Mouse (Mus musculus): ENCODE results near the gene Map2k5. TPM values are rescaled to one million over a fixed set of nuclear protein-coding genes. Genes with fewer than 3 reads are reported as not detected.

Map2k5 gene
- polyA plus RNA-seq, 1 experiment from 2014 or later: 37.2 TPM

GRCm38 (mm10) chr9:63294846-63295245 is 82.9 kb downstream of the Map2k5 start:
- no peak overlapping the region for H3K4me3 ChIP-seq
- H3K27ac ChIP-seq: no peak overlapping the region
- H3K9me3 ChIP-seq: peaks cover 3% of the 10 kb centered on the region; the same call in 1 of the 2 replicates
- peaks cover 28% of the 10 kb centered on the region for H3K36me3 ChIP-seq
- H3K9ac ChIP-seq: no peak overlapping the region
- no peak for ATAC-seq (ENCODE audit: low FRiP score, low read depth)
- peaks cover 31% of the 10 kb centered on the region for H3K4me1 ChIP-seq
- 57% methylated on average over 6 of the region's 6 CpGs for WGBS
- no peak overlapping the region for H3K4me2 ChIP-seq (replicated peaks)
- no peaks in the 10 kb centered on the region for H3K27me3 ChIP-seq

DNA sequence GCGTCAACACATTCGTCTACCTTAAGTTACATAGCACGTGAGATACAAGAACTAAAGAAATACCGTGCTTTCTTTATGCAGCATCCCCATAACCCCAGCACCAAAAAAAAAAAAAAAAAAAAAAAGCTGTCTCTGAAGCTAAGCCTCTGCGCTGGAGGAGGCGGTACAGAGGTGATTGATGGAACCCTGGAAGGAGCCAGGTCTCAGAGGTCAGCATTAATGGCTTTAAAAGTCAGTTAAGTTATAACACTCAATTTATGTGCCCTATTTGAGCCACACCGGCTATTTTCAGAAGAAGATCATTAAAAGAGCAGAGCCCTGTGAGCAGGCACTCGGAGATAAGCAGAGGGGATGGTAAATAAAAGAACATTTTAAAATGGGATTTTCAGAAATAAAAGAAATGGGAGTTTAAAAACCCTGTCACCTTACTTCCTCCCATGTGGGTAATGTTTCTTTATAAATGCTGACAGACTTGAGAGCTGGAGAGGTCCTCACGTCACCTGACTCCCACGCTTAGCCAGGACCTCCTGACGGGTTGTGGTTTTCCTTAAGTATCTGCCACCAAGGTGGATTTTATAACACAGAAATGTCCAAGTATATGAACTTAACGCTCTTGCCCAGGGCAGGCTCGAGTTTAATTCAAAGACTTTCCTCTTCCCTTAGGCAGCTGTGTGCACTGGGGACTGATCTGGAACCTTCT is 83.8 kb downstream of the Map2k5 start:
- Histone ChIP-seq H3K4me1 (peaks cover 31% of the 10 kb centered on the region), H3K27ac (no peak overlapping the region), H3K4me3 (no peak overlapping the region), H3K9ac (no peak overlapping the region), H3K27me3 (no peaks in the 10 kb centered on the region), H3K9me3 (peaks cover 3% of the 10 kb centered on the region; the same call in 1 of the 2 replicates), H3K36me3 (peaks cover 28% of the 10 kb centered on the region), H3K4me2 (replicated peaks) (no peak overlapping the region)
- no peak for ATAC-seq (ENCODE audit: low FRiP score, low read depth)
- 13% methylated on average over 13 of the region's 13 CpGs for WGBS

GRCm38 (mm10) chr9:63288676-63289075 is 89.0 kb downstream of the Map2k5 start:
- no peaks in the 10 kb centered on the region; the same call in none of the 2 replicates for H3K4me1 ChIP-seq
- no peak for ATAC-seq (ENCODE audit: low FRiP score, low read depth)
- H3K4me3 ChIP-seq: no peak overlapping the region
- H3K9ac ChIP-seq: no peak overlapping the region
- 81% methylated on average over 4 of the region's 4 CpGs for WGBS
- H3K4me2 ChIP-seq (replicated peaks): no peak overlapping the region
- H3K9me3 ChIP-seq: no peaks in the 10 kb centered on the region
- peaks cover 28% of the 10 kb centered on the region for H3K36me3 ChIP-seq
- no peaks in the 10 kb centered on the region for H3K27me3 ChIP-seq
- no peak overlapping the region for H3K27ac ChIP-seq

- Histone ChIP-seq H3K4me2 (replicated peaks) (no peak overlapping the region), H3K9me3 (no peaks in the 10 kb centered on the region), H3K27me3 (no peaks in the 10 kb centered on the region), H3K27ac (no peak overlapping the region), H3K9ac (no peak overlapping the region), H3K4me3 (no peak overlapping the region), H3K36me3 (peaks cover 29% of the 10 kb centered on the region), H3K4me1 (no peaks in the 10 kb centered on the region; the same call in 1 of the 2 replicates)
- ATAC-seq (ENCODE audit: low FRiP score, low read depth): no peak
- 89% methylated on average over 9 of the region's 9 CpGs for WGBS
Observed at GRCm38 (mm10) chr9:63284392-63284791, 93.3 kb downstream of the Map2k5 start.

- H3K4me1 ChIP-seq: peaks cover 2% of the 10 kb centered on the region; the same call in 1 of the 2 replicates
- H3K36me3 ChIP-seq: peaks cover 22% of the 10 kb centered on the region
- no peak overlapping the region for H3K4me2 ChIP-seq (replicated peaks)
- H3K27me3 ChIP-seq: no peaks in the 10 kb centered on the region
- no peak for ATAC-seq (ENCODE audit: low FRiP score, low read depth)
- H3K27ac ChIP-seq: no peak overlapping the region
- H3K9me3 ChIP-seq: no peaks in the 10 kb centered on the region
- no peak overlapping the region for H3K4me3 ChIP-seq
- no peak overlapping the region for H3K9ac ChIP-seq
- WGBS: 97% methylated on average over 7 of the region's 7 CpGs
Observed at GRCm38 (mm10) chr9:63281996-63282395, 95.7 kb downstream of the Map2k5 start.

- Histone ChIP-seq H3K4me1 (0 out of 2 replicates have a peak, but pooled peaks cover 3% of the 10 kb centered on the region), H3K4me3 (no peak overlapping the region), H3K36me3 (peaks cover 28% of the 10 kb centered on the region), H3K9ac (no peak overlapping the region), H3K9me3 (no peaks in the 10 kb centered on the region), H3K27ac (no peak overlapping the region), H3K27me3 (no peaks in the 10 kb centered on the region), H3K4me2 (replicated peaks) (no peak overlapping the region)
- 66% methylated on average over 2 of the region's 2 CpGs for WGBS
- no peak for ATAC-seq (ENCODE audit: low FRiP score, low read depth)
Observed at GRCm38 (mm10) chr9:63281086-63281485, 96.6 kb downstream of the Map2k5 start.

GRCm38 (mm10) chr9:63273781-63274180 is 103.9 kb downstream of the Map2k5 start:
- no peak for ATAC-seq (ENCODE audit: low FRiP score, low read depth)
- Histone ChIP-seq H3K4me3 (no peak overlapping the region), H3K4me2 (replicated peaks) (no peak overlapping the region), H3K36me3 (peaks cover 16% of the 10 kb centered on the region), H3K4me1 (0 out of 2 replicates have a peak, but pooled peaks cover 11% of the 10 kb centered on the region), H3K9me3 (no peaks in the 10 kb centered on the region), H3K27me3 (no peaks in the 10 kb centered on the region), H3K27ac (no peak overlapping the region), H3K9ac (no peak overlapping the region)
- 85% methylated on average over 6 of the region's 6 CpGs for WGBS

DNA sequence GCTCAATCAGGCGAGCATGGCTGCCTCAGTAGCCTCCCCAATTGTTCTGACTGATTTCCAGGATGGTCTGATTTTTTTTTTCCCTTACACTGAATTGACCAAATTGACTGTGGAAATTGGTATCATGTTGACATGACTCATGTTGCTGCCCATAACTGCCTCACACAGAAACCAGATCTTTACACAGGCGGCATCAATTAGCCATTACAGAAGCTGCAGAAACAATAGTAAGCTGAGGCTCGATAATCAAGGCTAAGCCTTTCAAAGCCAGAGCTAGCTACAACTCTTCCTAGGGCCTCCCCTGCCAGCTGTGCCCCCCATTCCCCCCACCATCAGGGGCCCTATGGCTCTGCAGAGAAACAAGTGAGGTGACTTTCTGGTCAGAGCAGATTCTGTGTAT is 107.9 kb downstream of the Map2k5 start:
- Histone ChIP-seq H3K9me3 (no peaks in the 10 kb centered on the region), H3K4me2 (replicated peaks) (no peak overlapping the region), H3K36me3 (peaks cover 8% of the 10 kb centered on the region; the same call in 1 of the 2 replicates), H3K4me3 (no peak overlapping the region), H3K27ac (no peak overlapping the region), H3K9ac (no peak overlapping the region), H3K27me3 (no peaks in the 10 kb centered on the region), H3K4me1 (0 out of 2 replicates have a peak, but pooled peaks cover 8% of the 10 kb centered on the region)
- WGBS: 39% methylated on average over 3 of the region's 3 CpGs
- ATAC-seq (ENCODE audit: low FRiP score, low read depth): no peak

GRCm38 (mm10) chr9:63263188-63263587 is 114.5 kb downstream of the Map2k5 start:
- WGBS: 74% methylated on average over 1 of the region's 1 CpGs
- H3K27ac ChIP-seq: no peak overlapping the region
- ATAC-seq (ENCODE audit: low FRiP score, low read depth): no peak
- H3K27me3 ChIP-seq: no peaks in the 10 kb centered on the region
- no peak overlapping the region for H3K4me2 ChIP-seq (replicated peaks)
- H3K36me3 ChIP-seq: peaks cover 9% of the 10 kb centered on the region
- H3K4me1 ChIP-seq: peaks cover 15% of the 10 kb centered on the region
- H3K4me3 ChIP-seq: no peak overlapping the region
- H3K9me3 ChIP-seq: no peaks in the 10 kb centered on the region
- H3K9ac ChIP-seq: no peak overlapping the region

DNA sequence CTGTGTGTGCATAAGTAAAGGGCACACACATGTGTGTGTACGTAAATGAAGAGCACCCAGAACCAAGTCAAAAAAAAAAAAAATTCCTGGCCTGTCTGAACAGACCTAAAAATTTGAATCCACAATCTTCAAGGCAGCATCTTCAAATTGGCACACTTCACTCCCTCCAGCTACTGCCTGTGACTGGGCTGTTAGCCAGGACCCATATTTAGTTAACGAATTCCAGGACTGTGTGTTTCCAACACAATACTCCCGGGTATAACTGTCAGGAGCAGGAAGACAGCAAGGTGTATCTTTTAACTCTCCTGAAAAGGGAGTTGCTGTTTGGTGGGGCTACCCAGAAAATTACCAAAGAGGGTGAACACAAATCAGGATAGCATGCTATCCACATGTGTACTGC is 118.9 kb downstream of the Map2k5 start:
- Histone ChIP-seq H3K36me3 (peaks cover 39% of the 10 kb centered on the region), H3K9ac (no peak overlapping the region), H3K4me2 (replicated peaks) (no peak overlapping the region), H3K27ac (no peak overlapping the region), H3K27me3 (no peaks in the 10 kb centered on the region), H3K9me3 (no peaks in the 10 kb centered on the region), H3K4me3 (no peak overlapping the region), H3K4me1 (peaks cover 15% of the 10 kb centered on the region)
- 45% methylated on average over 3 of the region's 3 CpGs for WGBS
- no peak for ATAC-seq (ENCODE audit: low FRiP score, low read depth)

DNA sequence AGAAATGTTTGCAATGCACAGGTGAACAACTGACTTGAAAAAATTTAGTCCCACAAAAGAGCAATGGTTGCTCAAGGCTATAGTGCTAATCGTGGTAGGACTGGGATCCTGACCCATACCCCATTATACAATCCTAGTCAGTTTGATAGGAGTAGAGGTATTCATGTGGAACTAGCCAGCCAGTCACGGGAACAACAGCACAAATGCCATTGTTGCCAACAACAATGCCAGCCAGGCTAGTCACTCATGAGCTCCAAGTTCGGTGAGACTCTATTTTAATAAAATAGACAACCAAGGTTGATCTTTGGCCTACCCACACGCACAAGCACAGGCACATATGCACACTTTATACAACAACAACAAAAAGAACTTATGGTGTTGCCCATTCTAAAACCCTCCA is 120.0 kb downstream of the Map2k5 start:
- Histone ChIP-seq H3K4me3 (no peak overlapping the region), H3K27me3 (no peaks in the 10 kb centered on the region), H3K27ac (no peak overlapping the region), H3K4me2 (replicated peaks) (no peak overlapping the region), H3K9me3 (no peaks in the 10 kb centered on the region), H3K9ac (no peak overlapping the region), H3K4me1 (peaks cover 15% of the 10 kb centered on the region), H3K36me3 (peaks cover 41% of the 10 kb centered on the region)
- WGBS: 87% methylated on average over 4 of the region's 4 CpGs
- no peak for ATAC-seq (ENCODE audit: low FRiP score, low read depth)

GRCm38 (mm10) chr9:63250841-63251626 is 126.7 kb downstream of the Map2k5 start:
- Histone ChIP-seq H3K27me3 (no peaks in the 10 kb centered on the region), H3K27ac (no peak overlapping the region), H3K9ac (no peak overlapping the region), H3K36me3 (peaks cover 57% of the 10 kb centered on the region), H3K4me1 (no peaks in the 10 kb centered on the region), H3K4me2 (replicated peaks) (no peak overlapping the region), H3K9me3 (no peaks in the 10 kb centered on the region), H3K4me3 (no peak overlapping the region)
- no peak for ATAC-seq (ENCODE audit: low FRiP score, low read depth)
- WGBS: 65% methylated on average over 19 of the region's 19 CpGs
